Mouse (Mus musculus): ENCODE results near the gene Peg3.
"Not testable (repeated sequence)": the region's sequence is repeated elsewhere in the genome, so short reads cannot be mapped to it uniquely, and the experiment has no call there.

DNA sequence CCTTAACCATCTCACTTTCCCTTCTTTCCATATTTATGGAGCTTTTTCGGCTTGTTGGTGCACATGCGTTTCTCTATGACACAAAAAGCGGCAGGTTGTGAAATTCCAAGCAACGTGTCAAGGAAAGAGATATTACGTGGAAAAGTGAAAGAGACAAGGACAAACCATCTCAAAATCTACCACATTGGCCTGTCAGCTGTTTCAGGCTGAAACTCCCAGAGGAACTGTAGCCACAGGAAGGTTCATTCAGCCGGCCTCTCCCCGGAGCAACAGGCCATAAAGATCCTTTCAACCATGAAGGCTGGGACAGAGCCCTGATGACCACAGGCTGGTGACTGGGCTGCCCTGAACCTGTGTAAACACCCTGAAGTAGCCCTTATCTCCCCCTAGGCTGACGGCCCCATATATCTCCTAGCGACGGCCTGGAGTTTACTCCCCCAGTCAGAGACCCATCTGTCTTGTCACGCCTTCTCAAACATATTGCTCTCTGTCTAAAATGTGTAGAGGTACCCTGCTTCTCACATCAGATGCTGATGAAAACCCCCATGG is 43.7 kb upstream of the Peg3 start:
- TF ChIP-seq CTCF, EP300 (IDR thresholded peaks at IDR 0.05; ENCODE audit: low read depth): not testable (repeated sequence)
